Mouse (Mus musculus): ENCODE measurements around the gene Hic1. TPM values are rescaled to one million over a fixed set of nuclear protein-coding genes. Genes with fewer than 3 reads are reported as not detected.

Gene Hic1
- total RNA-seq, 2 experiments from 2014 or later, result 15.3 to 19.2 TPM

GRCm38 (mm10) chr11:75170136-75170751, 925 bp upstream of the Hic1 start:
- intact Hi-C loops (cut with DNase I), result loop anchor here (1.0 to 10.0 kb wide), 4 partner anchors 189 to 345 kb away; partner anchors contain the start of gene Prpf8
- DNase-seq (ENCODE audit: low spot score), result peak; percentile 86

- intact Hi-C loops (cut with DNase I), result loop anchor here (5.0 kb wide), 1 partner anchor 241 kb away; the partner anchor contains the start of genes Smg6 and Srr
- peak; percentile 82 for DNase-seq (ENCODE audit: low spot score)
These were observed 543 bp downstream of the Hic1 start for GRCm38 (mm10) chr11:75168590-75169361.

GRCm38 (mm10) chr11:75167643-75168589, 1.4 kb downstream of the Hic1 start:
- intact Hi-C loops (cut with DNase I), result loop anchor here (5.0 kb wide), 1 partner anchor 241 kb away; the partner anchor contains the start of genes Smg6 and Srr

GRCm38 (mm10) chr11:75166861-75167642, 2.3 kb downstream of the Hic1 start:
- DNase-seq (ENCODE audit: low spot score), result no peak
- intact Hi-C loops (cut with DNase I), result loop anchor here (5.0 kb wide), 1 partner anchor 240 kb away; the partner anchor contains the start of genes Smg6 and Srr

More at GRCm38 (mm10) chr11:75167643-75168589, 1.4 kb downstream of the Hic1 start:
- no peak for DNase-seq (ENCODE audit: low spot score)

- intact Hi-C loops (cut with DNase I), result loop anchor here (5.0 kb wide), 1 partner anchor 239 kb away; the partner anchor contains the start of genes Smg6 and Srr
- no peak for DNase-seq (ENCODE audit: low spot score)
These were observed 3.0 kb downstream of the Hic1 start for GRCm38 (mm10) chr11:75166193-75166842.

DNA sequence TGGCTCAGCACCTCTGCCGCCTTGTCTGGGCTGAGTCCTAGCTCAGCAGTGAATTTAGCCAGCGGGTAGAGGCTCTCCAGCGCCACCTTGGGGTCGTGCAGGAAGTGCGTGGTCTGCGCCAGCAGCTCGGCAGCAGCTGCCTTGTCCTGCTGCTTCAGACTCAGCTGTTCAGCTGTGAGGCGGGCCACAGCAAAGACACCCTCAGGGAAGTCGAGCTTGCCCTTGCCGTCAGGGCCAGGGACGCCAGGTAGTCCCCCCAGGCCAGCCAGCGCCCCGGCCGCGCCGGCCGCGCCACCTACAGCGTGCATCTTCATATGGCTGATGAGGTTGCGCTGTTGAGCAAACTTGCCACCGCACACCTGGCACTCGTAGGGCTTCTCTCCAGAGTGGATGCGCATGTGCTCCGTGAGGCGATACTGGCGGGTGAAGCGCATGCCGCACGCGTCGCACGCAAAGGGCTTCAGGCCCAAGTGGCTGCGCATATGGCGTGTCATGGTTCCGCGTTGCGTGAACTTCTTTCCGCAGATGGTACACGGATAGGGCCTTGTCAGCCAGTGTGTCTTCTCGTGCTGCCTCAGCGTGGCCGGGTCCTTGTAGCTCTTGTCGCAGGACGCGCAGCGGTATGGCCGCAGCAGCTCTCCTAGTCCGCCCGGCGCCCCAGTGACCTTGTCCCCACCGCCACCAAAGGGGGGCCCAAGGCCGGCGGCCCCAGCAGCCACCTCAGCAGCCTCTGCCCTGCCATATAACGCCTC, 3.7 kb downstream of the Hic1 start:
- intact Hi-C loops (cut with DNase I), result loop anchor here (1.0 to 5.0 kb wide), 4 partner anchors 31 to 238 kb away; partner anchors contain the start of genes Smg6 and Srr
- peak; percentile 76 for DNase-seq (ENCODE audit: low spot score)

GRCm38 (mm10) chr11:75164750-75165149, 4.6 kb downstream of the Hic1 start:
- intact Hi-C loops (cut with DNase I), result loop anchor here (1.0 to 5.0 kb wide), 4 partner anchors 30 to 237 kb away; partner anchors contain the start of genes Smg6 and Srr
- DNase-seq (ENCODE audit: low spot score), result no peak

- intact Hi-C loops (cut with DNase I), result loop anchor here (2.0 kb wide), 2 partner anchors 29 to 117 kb away; no protein-coding TSS in a partner anchor
- no peak for DNase-seq (ENCODE audit: low spot score)
These were observed 5.3 kb downstream of the Hic1 start for GRCm38 (mm10) chr11:75164051-75164450.

- DNase-seq (ENCODE audit: low spot score), result no peak
- intact Hi-C loops (cut with DNase I), result no loop called here
These were observed 5.9 kb downstream of the Hic1 start for GRCm38 (mm10) chr11:75163379-75163778.

- no peak for DNase-seq (ENCODE audit: low spot score)
- intact Hi-C loops (cut with DNase I), result no loop called here
These were observed 6.7 kb downstream of the Hic1 start for GRCm38 (mm10) chr11:75162591-75163080.

DNA sequence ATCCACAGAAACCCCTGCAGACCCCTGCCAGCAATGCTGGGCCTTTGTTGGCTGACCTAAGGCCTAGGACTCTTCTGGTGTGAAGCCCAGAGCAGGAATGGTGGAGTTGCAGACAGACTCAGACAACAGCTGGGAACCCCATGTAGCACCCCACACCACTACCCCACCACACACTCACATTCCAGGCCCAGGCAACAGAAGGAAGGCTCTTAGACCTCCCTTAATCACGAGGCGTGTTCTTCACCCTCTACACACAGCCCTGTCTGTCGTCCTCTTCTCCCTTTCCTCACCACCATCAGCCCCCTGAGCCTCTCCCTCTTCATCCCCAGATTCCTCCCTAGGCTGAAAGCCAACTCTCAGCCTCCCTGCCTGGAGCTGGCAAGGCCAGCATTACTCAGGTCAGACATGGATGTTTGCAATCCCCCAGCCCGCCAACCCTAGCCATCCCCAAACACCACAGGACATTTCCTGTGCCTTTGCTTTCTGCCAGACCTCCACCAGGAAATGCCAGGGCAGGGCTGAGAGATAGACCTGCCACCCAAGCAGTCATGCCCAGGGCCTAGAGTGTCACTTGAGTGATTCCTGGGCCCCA, 7.8 kb downstream of the Hic1 start:
- intact Hi-C loops (cut with DNase I), result no loop called here
- no peak for DNase-seq (ENCODE audit: low spot score)

- DNase-seq (ENCODE audit: low spot score), result no peak
- intact Hi-C loops (cut with DNase I), result no loop called here
These were observed 8.4 kb downstream of the Hic1 start for GRCm38 (mm10) chr11:75160954-75161353.

- no peak for DNase-seq (ENCODE audit: low spot score)
- intact Hi-C loops (cut with DNase I), result no loop called here
These were observed 9.8 kb downstream of the Hic1 start for GRCm38 (mm10) chr11:75159564-75159963.

GRCm38 (mm10) chr11:75158432-75158831, 10.9 kb downstream of the Hic1 start:
- intact Hi-C loops (cut with DNase I), result no loop called here
- DNase-seq (ENCODE audit: low spot score), result no peak

DNA sequence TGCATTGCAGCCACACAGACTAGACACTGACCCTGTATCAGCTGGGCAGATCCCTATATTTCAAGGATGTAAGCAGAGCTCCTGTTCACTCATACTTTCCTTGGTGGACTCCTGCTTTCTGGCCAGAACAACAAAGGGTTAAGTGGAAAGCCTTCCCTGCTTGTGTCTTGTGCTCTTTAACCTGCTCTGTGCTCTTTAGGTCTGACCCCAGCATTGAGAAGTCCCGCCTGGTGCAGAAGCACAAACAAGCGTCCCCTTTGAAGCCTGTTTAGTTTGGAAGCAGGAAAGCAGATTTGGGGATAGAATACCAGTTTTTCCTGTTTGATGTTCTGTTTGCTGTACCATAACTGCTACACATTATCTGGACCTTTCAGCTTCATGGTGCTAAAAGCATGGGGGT, 11.4 kb downstream of the Hic1 start:
- DNase-seq (ENCODE audit: low spot score), result no peak
- intact Hi-C loops (cut with DNase I), result no loop called here

GRCm38 (mm10) chr11:75157037-75157436, 12.3 kb downstream of the Hic1 start:
- DNase-seq (ENCODE audit: low spot score), result peak; percentile 35
- intact Hi-C loops (cut with DNase I), result no loop called here

GRCm38 (mm10) chr11:75156416-75156815, 12.9 kb downstream of the Hic1 start:
- DNase-seq (ENCODE audit: low spot score), result no peak
- intact Hi-C loops (cut with DNase I), result no loop called here

Data from heart, postnatal 25 days (tissue).